Mouse (Mus musculus) heart, embryonic 10.5 days (tissue): Measurements from ENCODE around the gene Defb23. TPM values are rescaled to one million over a fixed set of nuclear protein-coding genes. Genes with fewer than 3 reads are reported as not detected.

Source experiments
- DNase-seq: peaks from one replicate; pipeline ENCODE4 v3.0.0-alpha.2; 2017; ENCODE audit warnings: low spot score
- H3K27ac ChIP-seq: fragments of 300-500 bp; sonication (generic); 2 replicates; pipeline ENCODE4 v1.5.1; 2016; ENCODE audit warnings: mild to moderate bottlenecking
- H3K27me3 ChIP-seq: fragments of 300-500 bp; sonication (generic); 2 replicates; pipeline ENCODE4 v1.6.1; 2016; ENCODE audit warnings: mild to moderate bottlenecking; ENCODE audit not compliant: poor library complexity, insufficient read depth, severe bottlenecking
- H3K36me3 ChIP-seq: fragments of 300-500 bp; sonication (generic); 2 replicates; pipeline ENCODE4 v1.6.1; 2016; ENCODE audit warnings: mild to moderate bottlenecking, moderate library complexity
- H3K4me1 ChIP-seq: fragments of 300-500 bp; sonication (generic); 2 replicates; pipeline ENCODE4 v1.6.1; 2016; ENCODE audit warnings: mild to moderate bottlenecking
- H3K4me3 ChIP-seq: fragments of 300-500 bp; sonication (generic); 2 replicates; pipeline ENCODE4 v1.5.1; 2016; ENCODE audit warnings: mild to moderate bottlenecking, moderate library complexity
- H3K9me3 ChIP-seq: fragments of 300-500 bp; sonication (generic); 2 replicates; pipeline ENCODE4 v1.6.1; 2016; ENCODE audit warnings: mild to moderate bottlenecking, moderate library complexity
- WGBS: fragments of 180-500 bp; shearing (Covaris S2); methylation state at CpG from one replicate; pipeline ENCODE4 v1.1.7; 2016; 5-methylcytosine and 5-hydroxymethylcytosine counted together
- polyA plus RNA-seq: library from polyadenylated mRNA; unstranded; fragments of >200 nt; fragmentation: Nextera tagmentation; extraction: Ambion mirVana; gene quantifications from 2 replicates; pipeline ENCODE4 v1.2.1, GENCODE M21; 2016

Gene Defb23
- polyA plus RNA-seq = not detected in 2 replicates

- Histone ChIP-seq H3K36me3 (no peaks in the 10 kb centered on the region), H3K4me3 (no peak within 1 kb of the TSS), H3K27ac (no peak within 1 kb of the TSS), H3K27me3 (no peaks in the 10 kb centered on the region), H3K4me1 (no peaks in the 10 kb centered on the region), H3K9me3 (no peaks in the 10 kb centered on the region)
- no peak for DNase-seq
- 86% methylated on average over 3 of the region's 3 CpGs for WGBS
These were observed at the start of gene Defb23 for GRCm38 (mm10) chr2:152464570-152465150. Gene Defb23 (minus strand): TSS chr2:152464620.

- Histone ChIP-seq H3K36me3 (no peaks in the 10 kb centered on the region), H3K27me3 (no peaks in the 10 kb centered on the region), H3K9me3 (no peaks in the 10 kb centered on the region), H3K4me3 (no peak within 1 kb of the TSS), H3K27ac (no peak within 1 kb of the TSS), H3K4me1 (no peaks in the 10 kb centered on the region)
- WGBS = 77% methylated on average over 1 of the region's 1 CpGs
- no peak for DNase-seq
These were observed 47.2 kb upstream of the Defb23 start, which contains the start of gene Defb26 for GRCm38 (mm10) chr2:152511592-152511991. Gene Defb26 (minus strand): TSS chr2:152511692.

- H3K27ac ChIP-seq = no peak overlapping the region
- no peak overlapping the region for H3K4me3 ChIP-seq
- no peaks in the 10 kb centered on the region for H3K27me3 ChIP-seq
- no peak for DNase-seq
- H3K36me3 ChIP-seq = no peaks in the 10 kb centered on the region
- H3K4me1 ChIP-seq = no peaks in the 10 kb centered on the region
- H3K9me3 ChIP-seq = no peaks in the 10 kb centered on the region
- WGBS = 74% methylated on average over 2 of the region's 2 CpGs
These were observed 39.5 kb upstream of the Defb23 start for GRCm38 (mm10) chr2:152503950-152504349.

GRCm38 (mm10) chr2:152500863-152501229 is 36.4 kb upstream of the Defb23 start:
- H3K27ac ChIP-seq = no peak overlapping the region
- 76% methylated on average over 6 of the region's 6 CpGs for WGBS
- H3K9me3 ChIP-seq = no peaks in the 10 kb centered on the region
- no peaks in the 10 kb centered on the region for H3K36me3 ChIP-seq
- no peaks in the 10 kb centered on the region for H3K4me1 ChIP-seq
- H3K4me3 ChIP-seq = no peak overlapping the region
- no peak for DNase-seq
- H3K27me3 ChIP-seq = no peaks in the 10 kb centered on the region

GRCm38 (mm10) chr2:152500204-152500862 is 35.9 kb upstream of the Defb23 start:
- Histone ChIP-seq H3K36me3 (no peaks in the 10 kb centered on the region), H3K27ac (no peak overlapping the region), H3K4me3 (no peak overlapping the region), H3K4me1 (no peaks in the 10 kb centered on the region), H3K27me3 (no peaks in the 10 kb centered on the region), H3K9me3 (no peaks in the 10 kb centered on the region)
- 59% methylated on average over 7 of the region's 7 CpGs for WGBS
- DNase-seq = no peak

GRCm38 (mm10) chr2:152498020-152498419 is 33.6 kb upstream of the Defb23 start:
- no peak overlapping the region for H3K4me3 ChIP-seq
- 68% methylated on average over 6 of the region's 6 CpGs for WGBS
- H3K36me3 ChIP-seq = no peaks in the 10 kb centered on the region
- no peak overlapping the region for H3K27ac ChIP-seq
- H3K27me3 ChIP-seq = no peaks in the 10 kb centered on the region
- no peak for DNase-seq
- H3K9me3 ChIP-seq = no peaks in the 10 kb centered on the region
- H3K4me1 ChIP-seq = no peaks in the 10 kb centered on the region

GRCm38 (mm10) chr2:152493151-152493550 is 28.7 kb upstream of the Defb23 start:
- no peaks in the 10 kb centered on the region for H3K27me3 ChIP-seq
- H3K9me3 ChIP-seq = no peaks in the 10 kb centered on the region
- DNase-seq = no peak
- no peaks in the 10 kb centered on the region for H3K36me3 ChIP-seq
- WGBS = 74% methylated on average over 6 of the region's 6 CpGs
- no peaks in the 10 kb centered on the region for H3K4me1 ChIP-seq
- H3K4me3 ChIP-seq = no peak overlapping the region
- no peak overlapping the region for H3K27ac ChIP-seq

GRCm38 (mm10) chr2:152490038-152490437 is 25.6 kb upstream of the Defb23 start, which contains the start of gene Defb22:
Gene Defb22 (minus strand): TSS chr2:152490138.
- H3K27me3 ChIP-seq = no peaks in the 10 kb centered on the region
- no peaks in the 10 kb centered on the region for H3K36me3 ChIP-seq
- no peaks in the 10 kb centered on the region for H3K4me1 ChIP-seq
- H3K4me3 ChIP-seq = no peak within 1 kb of the TSS
- no peak for DNase-seq
- H3K9me3 ChIP-seq = no peaks in the 10 kb centered on the region
- no peak within 1 kb of the TSS for H3K27ac ChIP-seq

GRCm38 (mm10) chr2:152487024-152487423 is 22.6 kb upstream of the Defb23 start:
- DNase-seq = no peak
- H3K4me3 ChIP-seq = no peak overlapping the region
- WGBS = 73% methylated on average over 2 of the region's 2 CpGs
- H3K27me3 ChIP-seq = no peaks in the 10 kb centered on the region
- no peaks in the 10 kb centered on the region for H3K36me3 ChIP-seq
- H3K27ac ChIP-seq = no peak overlapping the region
- H3K9me3 ChIP-seq = no peaks in the 10 kb centered on the region
- no peaks in the 10 kb centered on the region for H3K4me1 ChIP-seq

- no peak overlapping the region for H3K27ac ChIP-seq
- DNase-seq = no peak
- H3K9me3 ChIP-seq = no peaks in the 10 kb centered on the region
- H3K27me3 ChIP-seq = no peaks in the 10 kb centered on the region
- H3K4me1 ChIP-seq = no peaks in the 10 kb centered on the region
- no peaks in the 10 kb centered on the region for H3K36me3 ChIP-seq
- no peak overlapping the region for H3K4me3 ChIP-seq
- 88% methylated on average over 7 of the region's 7 CpGs for WGBS
These were observed 17.3 kb upstream of the Defb23 start for GRCm38 (mm10) chr2:152481726-152482125.

- no peaks in the 10 kb centered on the region for H3K4me1 ChIP-seq
- H3K4me3 ChIP-seq = no peak overlapping the region
- WGBS = 72% methylated on average over 3 of the region's 3 CpGs
- H3K27me3 ChIP-seq = no peaks in the 10 kb centered on the region
- no peak overlapping the region for H3K27ac ChIP-seq
- no peaks in the 10 kb centered on the region for H3K9me3 ChIP-seq
- no peaks in the 10 kb centered on the region for H3K36me3 ChIP-seq
- DNase-seq = no peak
These were observed 16.5 kb upstream of the Defb23 start for GRCm38 (mm10) chr2:152480881-152481280.

- 55% methylated on average over 2 of the region's 2 CpGs for WGBS
- Histone ChIP-seq H3K27ac (no peak within 1 kb of the TSS), H3K27me3 (no peaks in the 10 kb centered on the region), H3K4me1 (no peaks in the 10 kb centered on the region), H3K9me3 (no peaks in the 10 kb centered on the region), H3K36me3 (no peaks in the 10 kb centered on the region), H3K4me3 (no peak within 1 kb of the TSS)
- no peak for DNase-seq
These were observed 12.3 kb upstream of the Defb23 start, which contains the start of gene Defb20 for GRCm38 (mm10) chr2:152476763-152477162. Gene Defb20 (plus strand): TSS chr2:152477063.

GRCm38 (mm10) chr2:152472434-152472833 is 8.0 kb upstream of the Defb23 start:
- no peaks in the 10 kb centered on the region for H3K36me3 ChIP-seq
- H3K4me3 ChIP-seq = no peak overlapping the region
- no peak overlapping the region for H3K27ac ChIP-seq
- no peak for DNase-seq
- no peaks in the 10 kb centered on the region for H3K9me3 ChIP-seq
- 26% methylated on average over 3 of the region's 3 CpGs for WGBS
- H3K4me1 ChIP-seq = no peaks in the 10 kb centered on the region
- no peaks in the 10 kb centered on the region for H3K27me3 ChIP-seq
